Mouse (Mus musculus) heart, postnatal 4 days (tissue): ENCODE data around the gene Zfp160. TPM values are rescaled to one million over a fixed set of nuclear protein-coding genes. Genes with fewer than 3 reads are reported as not detected.
"Not testable (repeated sequence)": the region's sequence is repeated elsewhere in the genome, so short reads cannot be mapped to it uniquely, and the experiment has no call there.

Experiments used
- DNase-seq: peaks from one replicate; pipeline ENCODE4 v3.0.0; 2021
- total RNA-seq, 2 experiments: library from RNA; stranded (reverse); gene quantifications; 2 replicates each; pipeline ENCODE4 v1.2.3; 2021

Zfp160 gene
- total RNA-seq: 10 to 100 TPM; 18.3 to 21.5 TPM

- DNase-seq: peak; percentile 85
Observed at GRCm38 (mm10) chr17:21008382-21009331, at the start of gene Zfp160. Gene Zfp160 (plus strand): TSS chr17:21008903.

GRCm38 (mm10) chr17:20960386-20960785, 48.3 kb upstream of the Zfp160 start:
- no peak for DNase-seq

GRCm38 (mm10) chr17:20965421-20965820, 43.3 kb upstream of the Zfp160 start:
- peak; percentile 14 for DNase-seq

GRCm38 (mm10) chr17:20966681-20967080, 42.0 kb upstream of the Zfp160 start:
- no peak for DNase-seq

GRCm38 (mm10) chr17:20993716-20994115, 15.0 kb upstream of the Zfp160 start:
- DNase-seq: no peak

- no peak for DNase-seq
Observed at GRCm38 (mm10) chr17:20996364-20996763, 12.3 kb upstream of the Zfp160 start, which contains the start of gene Vmn1r233. Gene Vmn1r233 (minus strand): TSS chr17:20996464.

- DNase-seq: no peak
Observed at GRCm38 (mm10) chr17:21009726-21010125, 1.0 kb downstream of the Zfp160 start.

GRCm38 (mm10) chr17:21018410-21019080, 9.8 kb downstream of the Zfp160 start:
- DNase-seq: no peak

GRCm38 (mm10) chr17:21048020-21048419, 39.3 kb downstream of the Zfp160 start:
- DNase-seq: not testable (repeated sequence)

GRCm38 (mm10) chr17:21050901-21051300, 42.2 kb downstream of the Zfp160 start:
- DNase-seq: peak; percentile 3

- DNase-seq: not testable (repeated sequence)
Observed at GRCm38 (mm10) chr17:21051341-21051740, 42.6 kb downstream of the Zfp160 start.

- DNase-seq: peak; percentile 45
Observed at GRCm38 (mm10) chr17:21051919-21052318, 43.2 kb downstream of the Zfp160 start.

- DNase-seq: peak; percentile 5
Observed at GRCm38 (mm10) chr17:21053267-21053666, 44.6 kb downstream of the Zfp160 start.

GRCm38 (mm10) chr17:21055111-21055510, 46.4 kb downstream of the Zfp160 start:
- DNase-seq: not testable (repeated sequence)

GRCm38 (mm10) chr17:21065501-21065900, 56.8 kb downstream of the Zfp160 start:
- no peak for DNase-seq

GRCm38 (mm10) chr17:21067036-21067435, 58.3 kb downstream of the Zfp160 start:
- no peak for DNase-seq

GRCm38 (mm10) chr17:21069443-21069842, 60.7 kb downstream of the Zfp160 start:
- DNase-seq: not testable (repeated sequence)

- DNase-seq: not testable (repeated sequence)
Observed at GRCm38 (mm10) chr17:21070971-21071370, 62.3 kb downstream of the Zfp160 start.

Other genes with a start within 250 kb of the Zfp160 start
- gene Vmn1r228, start 222.7 kb upstream of the Zfp160 start, total RNA-seq: not detected
- gene Vmn1r229, start 197.3 kb upstream of the Zfp160 start, total RNA-seq: under 1 TPM in 1 of 2 experiments, not detected in 1; 0.02 TPM
- gene Vmn1r230, start 168.5 kb upstream of the Zfp160 start, total RNA-seq: not detected
- gene Vmn1r231, start 103.8 kb upstream of the Zfp160 start, total RNA-seq: not detected
- not detected for gene Vmn1r232, start 89.2 kb upstream of the Zfp160 start, total RNA-seq
- gene Ppp2r1a, start 63.6 kb upstream of the Zfp160 start, total RNA-seq: 100 to 1,000 TPM; 287 to 293 TPM
- not detected for gene Vmn1r233, start 12.4 kb upstream of the Zfp160 start, total RNA-seq
- gene Vmn1r234, start 217.2 kb downstream of the Zfp160 start, total RNA-seq: not detected
- gene Vmn1r235, start 247.5 kb downstream of the Zfp160 start, total RNA-seq: not detected